Mouse (Mus musculus): ENCODE data around the gene Olfm2. TPM values are rescaled to one million over a fixed set of nuclear protein-coding genes. Genes with fewer than 3 reads are reported as not detected.

Olfm2 gene
- polyA plus RNA-seq, 1 experiment from 2014 or later: 143 TPM

- Histone ChIP-seq H3K4me3 (replicated peaks; ENCODE audit: low read depth, low read length) (no peak overlapping the region), H3K36me3 (ENCODE audit: control insufficient read depth, insufficient read depth, low read length) (no peaks in the 10 kb centered on the region), H3K9me3 (ENCODE audit: control insufficient read depth, low read length) (no peaks in the 10 kb centered on the region), H3K27ac (replicated peaks; ENCODE audit: low read depth, low read length) (no peak overlapping the region), H3K27me3 (ENCODE audit: control insufficient read depth, insufficient read depth, low read length) (no peaks in the 10 kb centered on the region), H3K4me2 (ENCODE audit: low read length) (no peak overlapping the region), H3K4me1 (ENCODE audit: control insufficient read depth, insufficient read depth, low read length) (no peaks in the 10 kb centered on the region), H3K9ac (replicated peaks; ENCODE audit: low read length) (no peak overlapping the region)
- ATAC-seq (ENCODE audit: low FRiP score, low TSS enrichment) (no peak), DNase-seq (no peak)
- 92% methylated on average over 2 of the region's 2 CpGs for WGBS
Measured at GRCm38 (mm10) chr9:20737227-20737626, 8.9 kb downstream of the Olfm2 start.

- no peak for DNase-seq
- ATAC-seq (ENCODE audit: low FRiP score, low TSS enrichment): no peak
- no peaks in the 10 kb centered on the region for H3K9me3 ChIP-seq (ENCODE audit: control insufficient read depth, low read length)
- 72% methylated on average over 3 of the region's 3 CpGs for WGBS
- H3K4me2 ChIP-seq (ENCODE audit: low read length): no peak overlapping the region
- no peaks in the 10 kb centered on the region for H3K27me3 ChIP-seq (ENCODE audit: control insufficient read depth, insufficient read depth, low read length)
- no peaks in the 10 kb centered on the region for H3K36me3 ChIP-seq (ENCODE audit: control insufficient read depth, insufficient read depth, low read length)
- H3K9ac ChIP-seq (replicated peaks; ENCODE audit: low read length): no peak overlapping the region
- no peak overlapping the region for H3K27ac ChIP-seq (replicated peaks; ENCODE audit: low read depth, low read length)
- no peaks in the 10 kb centered on the region for H3K4me1 ChIP-seq (ENCODE audit: control insufficient read depth, insufficient read depth, low read length)
- H3K4me3 ChIP-seq (replicated peaks; ENCODE audit: low read depth, low read length): no peak overlapping the region
Measured at GRCm38 (mm10) chr9:20734692-20735091, 11.5 kb downstream of the Olfm2 start.

- Histone ChIP-seq H3K27me3 (ENCODE audit: control insufficient read depth, insufficient read depth, low read length) (no peaks in the 10 kb centered on the region), H3K9ac (replicated peaks; ENCODE audit: low read length) (no peak overlapping the region), H3K27ac (replicated peaks; ENCODE audit: low read depth, low read length) (no peak overlapping the region), H3K4me3 (replicated peaks; ENCODE audit: low read depth, low read length) (no peak overlapping the region), H3K4me1 (ENCODE audit: control insufficient read depth, insufficient read depth, low read length) (0 out of 2 replicates have a peak, but pooled peaks cover 7% of the 10 kb centered on the region), H3K36me3 (ENCODE audit: control insufficient read depth, insufficient read depth, low read length) (no peaks in the 10 kb centered on the region), H3K9me3 (ENCODE audit: control insufficient read depth, low read length) (no peaks in the 10 kb centered on the region), H3K4me2 (ENCODE audit: low read length) (no peak overlapping the region)
- ATAC-seq (ENCODE audit: low FRiP score, low TSS enrichment) (no peak), DNase-seq (no peak)
- 59% methylated on average over 4 of the region's 4 CpGs for WGBS
Measured at GRCm38 (mm10) chr9:20731797-20732196, 14.4 kb downstream of the Olfm2 start.

- 41% methylated on average over 6 of the region's 6 CpGs for WGBS
- DNase-seq: peak; percentile 59
- H3K36me3 ChIP-seq (ENCODE audit: control insufficient read depth, insufficient read depth, low read length): no peaks in the 10 kb centered on the region
Measured at GRCm38 (mm10) chr9:20729451-20729850, 16.7 kb downstream of the Olfm2 start.

GRCm38 (mm10) chr9:20727601-20728113 lies 18.5 kb downstream of the Olfm2 start:
- WGBS: under 1% methylated on average over 46 of the region's 46 CpGs

More at GRCm38 (mm10) chr9:20729451-20729850, 16.7 kb downstream of the Olfm2 start:
- H3K27me3 ChIP-seq (ENCODE audit: control insufficient read depth, insufficient read depth, low read length): 0 out of 2 replicates have a peak, but pooled peaks cover 4% of the 10 kb centered on the region
- H3K9me3 ChIP-seq (ENCODE audit: control insufficient read depth, low read length): no peaks in the 10 kb centered on the region
- ATAC-seq (ENCODE audit: low FRiP score, low TSS enrichment): no peak
- peaks cover 19% of the 10 kb centered on the region for H3K4me1 ChIP-seq (ENCODE audit: control insufficient read depth, insufficient read depth, low read length)
- no peak overlapping the region for H3K4me3 ChIP-seq (replicated peaks; ENCODE audit: low read depth, low read length)
- no peak overlapping the region for H3K4me2 ChIP-seq (ENCODE audit: low read length)
- no peak overlapping the region for H3K27ac ChIP-seq (replicated peaks; ENCODE audit: low read depth, low read length)
- no peak overlapping the region for H3K9ac ChIP-seq (replicated peaks; ENCODE audit: low read length)

GRCm38 (mm10) chr9:20726859-20727600 lies 19.1 kb downstream of the Olfm2 start:
- Histone ChIP-seq H3K36me3 (ENCODE audit: control insufficient read depth, insufficient read depth, low read length) (no peaks in the 10 kb centered on the region), H3K4me3 (replicated peaks; ENCODE audit: low read depth, low read length) (peak overlapping the region; percentile 56), H3K4me2 (ENCODE audit: low read length) (peak overlapping the region; percentile 99), H3K9me3 (ENCODE audit: control insufficient read depth, low read length) (no peaks in the 10 kb centered on the region), H3K27ac (replicated peaks; ENCODE audit: low read depth, low read length) (0 out of 2 replicates have a peak overlapping the region, but pooled peaks have one; percentile 37), H3K27me3 (ENCODE audit: control insufficient read depth, insufficient read depth, low read length) (0 out of 2 replicates have a peak, but pooled peaks cover 4% of the 10 kb centered on the region), H3K4me1 (ENCODE audit: control insufficient read depth, insufficient read depth, low read length) (peaks cover 19% of the 10 kb centered on the region), H3K9ac (replicated peaks; ENCODE audit: low read length) (peak overlapping the region; percentile 70)
- DNase-seq (peak; percentile 80), ATAC-seq (ENCODE audit: low FRiP score, low TSS enrichment) (peak; percentile 63)
- WGBS: 0% methylated on average over 51 of the region's 54 CpGs

More at GRCm38 (mm10) chr9:20727601-20728113, 18.5 kb downstream of the Olfm2 start:
- 0 out of 2 replicates have a peak overlapping the region, but pooled peaks have one; percentile 8 for H3K27ac ChIP-seq (replicated peaks; ENCODE audit: low read depth, low read length)
- peak; percentile 70; the same call in 1 of the 2 replicates for ATAC-seq (ENCODE audit: low FRiP score, low TSS enrichment)
- H3K4me3 ChIP-seq (replicated peaks; ENCODE audit: low read depth, low read length): peak overlapping the region; percentile 56
- no peaks in the 10 kb centered on the region for H3K36me3 ChIP-seq (ENCODE audit: control insufficient read depth, insufficient read depth, low read length)
- peak; percentile 82 for DNase-seq
- peaks cover 19% of the 10 kb centered on the region for H3K4me1 ChIP-seq (ENCODE audit: control insufficient read depth, insufficient read depth, low read length)
- no peaks in the 10 kb centered on the region for H3K9me3 ChIP-seq (ENCODE audit: control insufficient read depth, low read length)
- H3K4me2 ChIP-seq (ENCODE audit: low read length): peak overlapping the region; percentile 99
- 0 out of 2 replicates have a peak, but pooled peaks cover 4% of the 10 kb centered on the region for H3K27me3 ChIP-seq (ENCODE audit: control insufficient read depth, insufficient read depth, low read length)
- peak overlapping the region; percentile 70 for H3K9ac ChIP-seq (replicated peaks; ENCODE audit: low read length)

GRCm38 (mm10) chr9:20726134-20726858 lies 19.9 kb downstream of the Olfm2 start:
- peaks cover 19% of the 10 kb centered on the region for H3K4me1 ChIP-seq (ENCODE audit: control insufficient read depth, insufficient read depth, low read length)
- H3K27ac ChIP-seq (replicated peaks; ENCODE audit: low read depth, low read length): 0 out of 2 replicates have a peak overlapping the region, but pooled peaks have one; percentile 37
- 0 out of 2 replicates have a peak, but pooled peaks cover 4% of the 10 kb centered on the region for H3K27me3 ChIP-seq (ENCODE audit: control insufficient read depth, insufficient read depth, low read length)
- H3K9me3 ChIP-seq (ENCODE audit: control insufficient read depth, low read length): no peaks in the 10 kb centered on the region
- DNase-seq (no peak), ATAC-seq (ENCODE audit: low FRiP score, low TSS enrichment) (peak; percentile 32; the same call in 1 of the 2 replicates)
- H3K36me3 ChIP-seq (ENCODE audit: control insufficient read depth, insufficient read depth, low read length): no peaks in the 10 kb centered on the region
- peak overlapping the region; percentile 56 for H3K4me3 ChIP-seq (replicated peaks; ENCODE audit: low read depth, low read length)
- WGBS: under 1% methylated on average over 42 of the region's 42 CpGs
- peak overlapping the region; percentile 99 for H3K4me2 ChIP-seq (ENCODE audit: low read length)
- H3K9ac ChIP-seq (replicated peaks; ENCODE audit: low read length): peak overlapping the region; percentile 70

GRCm38 (mm10) chr9:20721582-20721981 lies 24.6 kb downstream of the Olfm2 start:
- no peak for DNase-seq
- Histone ChIP-seq H3K9me3 (ENCODE audit: control insufficient read depth, low read length) (no peaks in the 10 kb centered on the region), H3K9ac (replicated peaks; ENCODE audit: low read length) (no peak overlapping the region), H3K27me3 (ENCODE audit: control insufficient read depth, insufficient read depth, low read length) (0 out of 2 replicates have a peak, but pooled peaks cover 4% of the 10 kb centered on the region), H3K27ac (replicated peaks; ENCODE audit: low read depth, low read length) (no peak overlapping the region), H3K4me1 (ENCODE audit: control insufficient read depth, insufficient read depth, low read length) (peaks cover 12% of the 10 kb centered on the region), H3K4me3 (replicated peaks; ENCODE audit: low read depth, low read length) (no peak overlapping the region), H3K4me2 (ENCODE audit: low read length) (no peak overlapping the region), H3K36me3 (ENCODE audit: control insufficient read depth, insufficient read depth, low read length) (no peaks in the 10 kb centered on the region)
- ATAC-seq (ENCODE audit: low FRiP score, low TSS enrichment): no peak
- 45% methylated on average over 2 of the region's 2 CpGs for WGBS

Data from midbrain, embryonic 14.5 days (tissue).